Comparison of ENCODE assay signal across 23 mouse cellular contexts in the genomic region with DNA sequence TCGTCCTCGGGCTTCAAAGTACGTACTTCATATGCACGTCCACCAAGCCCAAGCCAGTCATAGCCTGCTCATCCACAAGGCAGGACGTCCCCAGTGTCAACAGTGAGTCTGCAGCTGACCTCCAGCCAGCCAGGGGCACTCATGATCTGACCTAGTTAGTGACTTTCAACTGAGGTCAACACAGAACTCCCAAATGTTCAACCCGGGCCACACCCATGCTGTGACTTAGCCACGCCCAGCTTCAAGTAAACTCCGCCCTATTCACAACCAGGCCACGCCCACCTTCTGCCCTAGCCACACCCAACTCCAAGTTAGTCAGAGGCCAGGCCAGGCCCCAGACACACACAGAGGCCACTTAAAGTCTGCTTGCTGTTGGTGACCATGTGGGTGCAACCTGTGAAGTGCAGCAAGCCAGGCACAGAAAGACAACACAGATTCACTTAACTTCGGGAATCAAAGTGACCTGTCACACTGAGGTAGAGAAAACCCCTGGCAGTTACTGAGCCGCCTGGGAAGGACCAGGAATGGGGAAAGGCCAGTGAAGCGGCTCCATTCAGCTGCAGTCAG. TPM values are rescaled to one million over a fixed set of nuclear protein-coding genes. Genes with fewer than 3 reads are reported as not detected.
DNase-seq lines count a peak whose midpoint lies in the region; ATAC-seq and TF ChIP-seq lines count a peak whose summit lies in the region.
"Had no signal": no experiment of that assay in that cellular context is flagged by ENCODE, and none has a peak within 500 bp of the region (broad histone marks: within the 10 kb centered on the region; RNA-seq: fewer than 3 reads in every experiment).

No protein-coding gene starts in this region.

- no peak overlapping the region for H3K4me2 ChIP-seq in liver, embryonic 13.5 days
- H3K4me2 ChIP-seq in liver, embryonic 11.5 days, result no peak overlapping the region
- H3K4me2 ChIP-seq: forebrain, embryonic 12.5 days; hindbrain, embryonic 14.5 days; intestine, embryonic 15.5 days; kidney, embryonic 15.5 days; midbrain, embryonic 13.5 days had no signal

- TF ChIP-seq POLR2A in lung, adult 2 months (IDR thresholded peaks at IDR 0.05; ENCODE audit: borderline replicate concordance, extremely low read depth, low read depth, low read length), result no peak

- 67% methylated on average over 12 of the region's 12 CpGs for WGBS in liver, embryonic 13.5 days (ENCODE audit: insufficient replicate concordance)
- 67% methylated on average over 12 of the region's 12 CpGs for WGBS in liver, embryonic 11.5 days
- WGBS in lung, adult 2 months, result 65% methylated on average over 12 of the region's 12 CpGs

- H3K27ac ChIP-seq in liver, embryonic 13.5 days, result no peak overlapping the region
- no peak overlapping the region for H3K27ac ChIP-seq in liver, embryonic 11.5 days (ENCODE audit: low read depth, low read length)
- H3K27ac ChIP-seq: forebrain, embryonic 12.5 days; hindbrain, embryonic 14.5 days; intestine, embryonic 15.5 days; kidney, embryonic 15.5 days; midbrain, embryonic 13.5 days had no signal

- no peak for TF ChIP-seq CTCF in lung, adult 2 months (IDR thresholded peaks at IDR 0.05; ENCODE audit: insufficient read depth, low read length)

- no peaks in the 10 kb centered on the region for H3K27me3 ChIP-seq in liver, embryonic 13.5 days
- H3K27me3 ChIP-seq in liver, embryonic 11.5 days (replicated peaks; ENCODE audit: control insufficient read depth, insufficient read depth, low read length), result no peaks in the 10 kb centered on the region
- H3K27me3 ChIP-seq: forebrain, embryonic 12.5 days; intestine, embryonic 15.5 days; kidney, embryonic 15.5 days; midbrain, embryonic 13.5 days had no signal

- ATAC-seq in liver, embryonic 13.5 days (ENCODE audit: low read depth), result no peak
- no peak for ATAC-seq in liver, embryonic 11.5 days (replicated peaks; ENCODE audit: low FRiP score)
- peak; percentile 74 for ATAC-seq in megakaryocyte progenitor cell, adult 5-6 weeks (replicated peaks; ENCODE audit: poor library complexity)
- ATAC-seq: intestine, embryonic 15.5 days; liver, postnatal 0 days; midbrain, embryonic 13.5 days had no signal

- H3K36me3 ChIP-seq in liver, embryonic 13.5 days, result no peaks in the 10 kb centered on the region
- no peaks in the 10 kb centered on the region for H3K36me3 ChIP-seq in liver, embryonic 11.5 days (ENCODE audit: control insufficient read depth, insufficient read depth, low read length)
- H3K36me3 ChIP-seq: forebrain, embryonic 12.5 days; intestine, embryonic 15.5 days; kidney, embryonic 15.5 days; midbrain, embryonic 13.5 days had no signal

- H3K4me3 ChIP-seq in liver, embryonic 13.5 days (replicated peaks), result no peak overlapping the region
- H3K4me3 ChIP-seq in liver, embryonic 11.5 days (ENCODE audit: low read depth, low read length), result no peak overlapping the region
- no peak overlapping the region for H3K4me3 ChIP-seq in lung, adult 2 months (replicated peaks; ENCODE audit: extremely low read depth, low read depth, low read length)
- H3K4me3 ChIP-seq: forebrain, embryonic 12.5 days; intestine, embryonic 15.5 days; kidney, embryonic 15.5 days; midbrain, embryonic 13.5 days had no signal

- peak; percentile 13 for DNase-seq in liver, embryonic 13.5 days
- no peak for DNase-seq in liver, embryonic 11.5 days (ENCODE audit: low spot score)
- DNase-seq in ZHBTc4 (ENCODE audit: low read depth, low spot score), result peak; percentile 94
- no peak for DNase-seq in right cerebral cortex, postnatal 36 days (ENCODE audit: low spot score in 2 of 2)
- no peak for DNase-seq in layer of hippocampus, adult 18-20 months (ENCODE audit: low spot score in 2 of 2)
- no peak for DNase-seq in lung, adult 2 months
- DNase-seq: adrenal gland, postnatal 25 days; cerebellum, adult 9-10 months; heart, postnatal 10 days; layer of hippocampus, postnatal 36 days; left cerebral cortex, postnatal 4 days; liver, postnatal 0 days; right cerebral cortex, adult 18-20 months; spleen, adult 18-20 months; thymus, adult 2 months had no signal

- no peaks in the 10 kb centered on the region for H3K9me3 ChIP-seq in liver, embryonic 13.5 days (replicated peaks)
- H3K9me3 ChIP-seq in liver, embryonic 11.5 days (ENCODE audit: control insufficient read depth, low read length), result no peaks in the 10 kb centered on the region
- H3K9me3 ChIP-seq: intestine, embryonic 15.5 days; kidney, embryonic 15.5 days; midbrain, embryonic 13.5 days had no signal

- H3K4me1 ChIP-seq in liver, embryonic 13.5 days (replicated peaks), result no peaks in the 10 kb centered on the region; the same call in 1 of the 2 replicates
- no peaks in the 10 kb centered on the region for H3K4me1 ChIP-seq in liver, embryonic 11.5 days (replicated peaks; ENCODE audit: control insufficient read depth, insufficient read depth, low read length)
- no peaks in the 10 kb centered on the region for H3K4me1 ChIP-seq in lung, adult 2 months (ENCODE audit: control insufficient read depth, insufficient read depth, low read length)
- H3K4me1 ChIP-seq: forebrain, embryonic 12.5 days; intestine, embryonic 15.5 days; kidney, embryonic 15.5 days; midbrain, embryonic 13.5 days had no signal

- no peak overlapping the region for H3K9ac ChIP-seq in liver, embryonic 13.5 days
- H3K9ac ChIP-seq in liver, embryonic 11.5 days (ENCODE audit: low read depth, low read length), result no peak overlapping the region
- H3K9ac ChIP-seq: forebrain, embryonic 12.5 days; hindbrain, embryonic 14.5 days; intestine, embryonic 15.5 days; kidney, embryonic 15.5 days; liver, postnatal 0 days; midbrain, embryonic 13.5 days had no signal

RNA-seq across cellular contexts. Expression of gene Cmklr1, which starts 14.5 kb away (rescaled TPM):
- 1.4 and 1.8 TPM in 2 replicates for polyA plus RNA-seq in liver, embryonic 13.5 days (2015; fragmentation: Nextera tagmentation; extraction: Ambion mirVana)
- polyA plus RNA-seq in liver, embryonic 11.5 days (2014; fragmentation: Nextera tagmentation; extraction: Ambion mirVana), result 2.5 and 2.6 TPM in 2 replicates
- total RNA-seq in megakaryocyte progenitor cell, adult 5-6 weeks (2015), result 0.85 and 0.94 TPM in 2 replicates
- not detected in 2 replicates for total RNA-seq in megakaryocyte progenitor cell, adult 5-6 weeks (2017)
- total RNA-seq in layer of hippocampus, adult 18-20 months (2021), result 1 to 10 TPM; 4.6 to 4.8 TPM
- 271 and 341 TPM in 2 replicates for polyA plus RNA-seq in lung, adult 2 months (2012; rRNA removed)

RNA-seq across cellular contexts. Expression of gene 1700069L16Rik, which starts 59.9 kb away (rescaled TPM):
- polyA plus RNA-seq in liver, embryonic 13.5 days (2015; fragmentation: Nextera tagmentation; extraction: Ambion mirVana), result not detected in 2 replicates
- polyA plus RNA-seq in liver, embryonic 11.5 days (2014; fragmentation: Nextera tagmentation; extraction: Ambion mirVana), result not detected in 2 replicates
- not detected in 2 replicates for total RNA-seq in megakaryocyte progenitor cell, adult 5-6 weeks (2015)
- not detected in 2 replicates for total RNA-seq in megakaryocyte progenitor cell, adult 5-6 weeks (2017)
- total RNA-seq in layer of hippocampus, adult 18-20 months (2021), result not detected
- not detected in 2 replicates for polyA plus RNA-seq in lung, adult 2 months (2012; rRNA removed)
- total RNA-seq: adrenal gland, postnatal 25 days; heart, postnatal 10 days; layer of hippocampus, postnatal 36 days; left cerebral cortex, postnatal 4 days had no signal
- polyA plus RNA-seq: forebrain, embryonic 12.5 days; hindbrain, embryonic 14.5 days; intestine, embryonic 15.5 days; kidney, embryonic 15.5 days; liver, postnatal 0 days; midbrain, embryonic 13.5 days; stomach, embryonic 14.5 days; thymus, adult 2 months; urinary bladder, adult 2 months had no signal

Comparison
In these comparisons a context has a peak if more than half of its experiments do, and no peak if none do; other contexts are left out.
1. DNase-seq: peak in liver, embryonic 13.5 days (single experiment) and ZHBTc4 (single experiment); none in liver, embryonic 11.5 days (single experiment), right cerebral cortex, postnatal 36 days (0 of 2), layer of hippocampus, adult 18-20 months (0 of 2) and lung, adult 2 months (single experiment).
2. RNA of gene Cmklr1, which starts 14.5 kb away (polyA plus RNA-seq): 271 to 341 TPM in lung, adult 2 months; 2.5 to 2.6 TPM in liver, embryonic 11.5 days and 1.4 to 1.8 TPM in liver, embryonic 13.5 days; every median in the first group is over 10 times any median in the second.